Mouse (Mus musculus) layer of hippocampus, adult 9-11 months (tissue): Measurements from ENCODE around the gene Phf20.
"Not testable (repeated sequence)": the region's sequence is repeated elsewhere in the genome, so short reads cannot be mapped to it uniquely, and the experiment has no call there.

Source experiments
- DNase-seq: peaks from one replicate; pipeline ENCODE4 v3.0.0; 2022

The Phf20 gene

GRCm38 (mm10) chr2:156196302-156197128, at the start of gene Phf20:
Phf20 (plus strand) TSS chr2:156196466.
- DNase-seq, result peak; percentile 97

- no peak for DNase-seq
Measured at GRCm38 (mm10) chr2:156147316-156147915, 48.9 kb upstream of the Phf20 start.

- DNase-seq, result no peak
Measured at GRCm38 (mm10) chr2:156151538-156151937, 44.7 kb upstream of the Phf20 start.

GRCm38 (mm10) chr2:156165478-156165877, 30.8 kb upstream of the Phf20 start:
- no peak for DNase-seq

- no peak for DNase-seq
Measured at GRCm38 (mm10) chr2:156166557-156166956, 29.7 kb upstream of the Phf20 start.

GRCm38 (mm10) chr2:156177079-156177478, 19.2 kb upstream of the Phf20 start:
- no peak for DNase-seq

- no peak for DNase-seq
Measured at GRCm38 (mm10) chr2:156177651-156178050, 18.6 kb upstream of the Phf20 start.

- DNase-seq, result peak; percentile 70
Measured at GRCm38 (mm10) chr2:156179046-156179795, 17.0 kb upstream of the Phf20 start.

GRCm38 (mm10) chr2:156179796-156180093, 16.5 kb upstream of the Phf20 start:
- DNase-seq, result peak; percentile 24

- peak; percentile 100 for DNase-seq
Measured at GRCm38 (mm10) chr2:156180094-156180821, 16.0 kb upstream of the Phf20 start, which contains the start of gene Rbm39. Rbm39 (minus strand) TSS chr2:156180238.

GRCm38 (mm10) chr2:156180824-156181590, 15.3 kb upstream of the Phf20 start:
- DNase-seq, result no peak

GRCm38 (mm10) chr2:156181592-156181991, 14.7 kb upstream of the Phf20 start:
- DNase-seq, result no peak

- DNase-seq, result not testable (repeated sequence)
Measured at GRCm38 (mm10) chr2:156189241-156189640, 7.0 kb upstream of the Phf20 start.

- DNase-seq, result no peak
Measured at GRCm38 (mm10) chr2:156190004-156190896, 6.0 kb upstream of the Phf20 start.

- DNase-seq, result no peak
Measured at GRCm38 (mm10) chr2:156191540-156191939, 4.7 kb upstream of the Phf20 start.

- DNase-seq, result no peak
Measured at GRCm38 (mm10) chr2:156192068-156192467, 4.2 kb upstream of the Phf20 start.

- no peak for DNase-seq
Measured at GRCm38 (mm10) chr2:156193066-156193862, 3.0 kb upstream of the Phf20 start.

GRCm38 (mm10) chr2:156194571-156194970, 1.7 kb upstream of the Phf20 start:
- DNase-seq, result no peak

GRCm38 (mm10) chr2:156197129-156197911, 1.1 kb downstream of the Phf20 start:
- no peak for DNase-seq
